Mouse (Mus musculus) frontal cortex, postnatal 14 days (tissue): ENCODE results near the gene Disp1.

Source experiments
- DNase-seq, 2 experiments: peaks; one replicate each; pipeline ENCODE4 v3.0.0; 2022; ENCODE audit warnings: low spot score in 2 of 2

The Disp1 gene

DNA sequence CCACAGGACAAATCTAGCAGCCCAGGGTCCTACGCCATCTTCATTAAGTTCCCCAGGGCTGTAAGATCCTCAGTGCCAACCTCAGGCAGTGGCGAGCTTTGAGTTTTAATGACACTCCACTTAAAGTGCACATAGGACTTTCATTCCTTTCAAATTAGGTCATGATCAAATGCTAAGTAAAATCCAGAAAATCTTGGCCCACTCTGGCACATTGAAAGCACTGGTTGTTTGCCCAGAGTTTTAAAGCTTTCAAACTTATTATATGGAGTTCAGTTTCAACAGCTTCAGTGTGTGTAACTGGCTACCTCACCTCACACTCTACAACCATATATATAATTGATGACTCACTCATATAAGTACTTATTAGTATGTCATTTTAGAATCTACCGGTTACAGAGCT, 87.9 kb downstream of the Disp1 start:
- DNase-seq, result no peak

DNA sequence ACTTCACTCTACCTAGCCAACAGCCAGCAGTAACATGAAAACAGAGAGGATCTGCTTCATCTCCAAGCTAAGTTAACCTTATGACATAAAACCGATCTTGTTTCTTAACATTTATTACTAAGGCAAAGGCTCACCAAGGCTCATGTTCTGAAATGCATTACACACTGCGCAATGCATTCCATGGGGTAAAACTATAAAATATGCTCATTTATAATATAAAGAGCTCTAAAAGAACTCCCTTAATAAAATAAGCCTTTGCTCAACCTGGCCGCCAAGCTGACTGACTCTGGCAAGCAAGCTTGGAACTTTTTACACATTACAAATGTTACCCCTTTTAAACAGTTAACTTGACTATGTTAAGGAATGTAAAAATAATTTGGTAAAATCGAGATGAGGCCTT, 94.1 kb downstream of the Disp1 start:
- no peak for DNase-seq

DNA sequence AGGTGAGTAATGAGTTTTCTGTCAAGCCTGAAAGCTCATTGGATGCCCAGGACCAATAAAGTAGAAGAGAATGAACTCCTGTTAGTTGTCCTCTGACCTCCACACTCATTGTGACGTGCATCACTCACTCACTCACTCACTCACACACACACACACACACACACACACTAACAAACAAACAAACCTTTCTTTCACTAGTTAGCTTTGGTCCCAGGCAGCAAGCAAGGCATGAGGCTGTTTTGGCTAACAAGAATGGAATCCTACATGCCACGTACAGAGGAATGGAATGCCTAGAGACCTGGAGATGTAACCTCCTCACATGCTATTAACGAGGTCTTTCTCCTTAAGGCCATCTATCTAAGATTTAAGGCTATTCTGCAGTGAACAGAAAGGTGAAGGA, 97.6 kb downstream of the Disp1 start:
- DNase-seq, result no peak

DNA sequence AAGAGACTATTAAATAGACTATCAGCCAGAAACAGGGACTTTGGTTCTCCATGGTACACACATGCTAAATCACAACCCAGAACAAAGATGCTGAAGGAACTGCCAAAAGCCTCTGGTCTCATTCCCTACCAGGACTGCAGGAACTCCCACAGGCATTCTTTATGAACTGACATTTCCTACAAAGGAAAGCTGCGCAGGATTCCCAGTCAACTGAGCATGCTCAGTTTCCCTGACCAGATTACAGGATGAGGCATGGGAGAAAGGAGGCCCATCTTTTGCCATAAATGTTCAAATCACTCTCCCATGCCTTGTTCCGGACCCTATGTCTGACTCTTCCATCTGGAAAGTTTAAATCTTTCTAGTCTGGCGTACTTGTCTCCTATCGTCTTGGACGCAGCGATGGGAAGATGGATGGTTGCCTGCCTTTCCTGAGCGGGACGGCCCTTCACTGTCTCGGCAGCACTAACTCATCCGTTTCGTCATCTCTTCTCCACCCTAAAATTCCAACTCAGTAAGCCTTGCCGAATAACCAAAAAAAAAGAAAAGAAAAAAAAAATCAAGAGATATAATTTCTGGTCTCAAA, 100.9 kb downstream of the Disp1 start:
- DNase-seq, result no peak

DNA sequence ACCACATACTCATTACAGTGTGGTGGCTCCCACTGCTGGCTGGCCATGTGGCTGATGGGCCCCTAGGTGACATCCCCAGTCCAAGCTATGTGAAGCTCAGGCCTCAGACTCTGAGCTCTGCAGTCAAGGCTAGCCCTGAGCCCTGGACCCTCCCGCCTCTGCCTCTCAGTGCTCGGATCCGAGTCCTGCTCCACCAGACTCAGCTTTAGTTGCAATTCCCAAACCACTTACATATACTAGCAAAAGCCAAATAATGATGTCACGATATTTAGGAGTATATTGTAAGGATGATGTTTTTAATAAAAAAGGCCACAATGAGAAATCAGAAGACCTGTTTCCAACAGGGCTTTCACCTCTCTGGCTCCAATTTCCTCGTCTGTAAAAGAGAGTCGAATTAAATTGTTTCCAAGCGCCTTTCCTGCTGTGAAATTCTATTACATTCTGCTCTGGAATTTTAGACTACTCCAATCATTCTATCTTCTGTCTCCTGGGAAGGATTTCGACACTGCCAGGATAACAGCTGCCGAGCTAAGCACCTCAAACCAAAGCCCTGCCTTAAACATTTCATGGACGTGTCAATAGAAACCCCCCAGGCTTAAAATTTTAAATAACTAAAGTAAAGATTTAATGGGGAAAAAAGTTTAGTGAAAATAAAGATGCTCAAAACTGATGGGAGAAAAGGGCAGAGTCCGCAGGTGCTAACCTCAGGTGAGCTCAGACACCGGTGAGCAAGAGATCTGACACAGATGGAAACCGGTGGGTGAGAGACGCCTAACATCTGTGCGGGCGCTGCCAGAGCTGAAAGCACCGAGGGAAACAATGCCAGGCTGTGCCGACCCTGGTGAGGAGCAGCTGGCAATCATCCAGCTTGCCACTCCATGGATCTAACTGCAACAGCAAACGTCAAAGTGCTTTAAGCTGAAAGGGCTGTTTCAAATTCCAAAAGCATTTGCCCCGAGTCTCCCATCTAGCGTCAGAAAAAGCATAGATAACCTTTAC, 103.2 kb downstream of the Disp1 start:
- DNase-seq, result no peak

DNA sequence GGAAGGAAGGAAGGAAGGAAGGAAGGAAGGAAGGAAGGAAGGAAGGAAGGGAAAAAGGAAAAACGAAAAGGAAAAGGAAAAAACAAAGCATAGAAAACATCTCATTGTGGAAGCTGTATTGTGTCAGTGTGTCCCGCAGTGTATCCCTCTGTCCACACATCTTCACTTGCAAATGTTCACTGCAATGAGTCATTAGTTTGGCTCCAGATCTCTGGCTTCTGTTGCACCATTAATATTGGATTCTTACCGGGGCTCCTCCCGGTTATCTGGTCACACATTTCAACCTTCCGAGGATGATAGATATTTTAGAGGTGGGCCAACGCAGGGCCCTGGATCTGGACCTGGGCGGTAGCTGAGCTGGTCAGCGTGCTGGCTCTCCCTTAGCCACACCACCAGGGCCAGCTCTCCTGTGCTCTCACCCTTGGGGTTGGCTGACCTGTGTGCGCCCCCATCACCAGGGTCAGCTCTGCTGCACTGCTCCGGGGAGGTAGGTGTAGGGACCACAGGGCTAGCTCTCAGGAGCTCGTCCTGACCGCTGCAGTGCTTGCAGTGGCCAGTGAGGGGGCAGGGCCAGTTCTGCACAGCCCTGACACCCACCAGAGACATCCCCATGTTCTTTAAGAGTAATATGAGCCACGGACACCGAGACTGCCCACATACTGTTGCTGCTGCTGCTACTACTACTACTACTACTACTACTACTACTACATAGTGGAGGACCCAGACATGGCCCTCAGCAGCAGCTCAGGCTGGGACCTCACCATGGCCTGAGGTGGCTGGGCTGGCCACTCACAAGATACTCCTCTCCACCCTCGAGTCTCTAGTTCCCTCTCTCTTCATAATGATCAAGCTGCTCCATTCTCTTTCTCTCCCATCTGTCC, 104.1 kb downstream of the Disp1 start:
- no peak for DNase-seq

DNA sequence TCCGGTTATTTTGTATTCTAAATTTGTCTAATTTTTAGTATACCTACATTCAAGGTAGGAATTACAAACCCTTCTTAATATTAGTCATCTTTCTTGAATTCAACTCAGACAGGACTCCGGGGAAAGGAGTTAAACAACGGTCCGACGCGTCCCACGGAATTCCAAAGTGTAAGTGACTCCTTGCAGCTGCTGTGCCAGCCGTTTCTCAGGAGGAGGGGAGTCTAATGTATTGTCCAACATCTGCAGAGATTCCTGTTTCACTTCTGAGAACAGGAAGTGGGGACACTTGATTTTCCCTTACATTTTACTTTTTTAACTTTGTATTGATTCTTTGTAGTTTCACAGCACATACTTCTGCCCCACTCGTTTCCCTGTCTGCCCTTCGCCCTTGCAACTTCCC, 104.9 kb downstream of the Disp1 start:
- DNase-seq, result no peak

DNA sequence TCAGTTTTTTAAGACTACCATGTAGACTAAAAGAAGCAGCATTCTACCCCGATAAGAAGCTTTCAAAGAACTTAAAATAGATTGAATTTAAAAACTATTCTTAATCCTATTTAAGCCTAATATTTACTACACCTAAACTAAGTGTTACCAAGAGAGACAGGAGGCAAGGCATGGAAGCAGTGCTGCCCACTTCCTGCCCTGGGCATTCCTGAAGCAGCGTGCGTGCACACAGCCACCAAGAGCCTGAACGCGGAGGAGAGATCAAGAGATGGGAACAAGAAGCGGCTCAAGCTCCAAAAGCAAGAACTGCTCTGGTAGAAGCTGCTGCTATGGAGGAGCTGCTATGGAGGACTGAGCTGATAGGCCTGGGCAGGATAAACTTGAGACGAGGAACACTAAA, 106.2 kb downstream of the Disp1 start:
- no peak for DNase-seq

DNA sequence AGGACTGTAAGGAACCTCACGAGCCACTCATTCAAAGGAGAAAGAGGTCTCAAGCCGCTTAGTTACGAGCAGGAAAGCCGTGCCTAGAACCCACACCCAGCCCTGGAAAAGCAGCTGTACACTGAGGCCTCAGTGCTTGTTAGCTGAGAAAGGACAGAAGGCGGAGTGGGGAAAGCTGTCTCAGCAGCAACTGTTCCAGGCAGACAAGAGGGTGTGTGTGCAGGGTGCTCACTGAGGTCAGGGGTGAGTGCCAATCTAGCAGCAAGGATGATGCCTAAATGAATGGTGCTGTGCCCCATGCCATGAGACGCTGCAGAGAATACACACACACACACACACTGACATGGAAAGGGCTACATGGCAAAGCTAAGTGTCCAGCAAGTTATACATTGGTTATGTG, 106.8 kb downstream of the Disp1 start:
- DNase-seq, result no peak

DNA sequence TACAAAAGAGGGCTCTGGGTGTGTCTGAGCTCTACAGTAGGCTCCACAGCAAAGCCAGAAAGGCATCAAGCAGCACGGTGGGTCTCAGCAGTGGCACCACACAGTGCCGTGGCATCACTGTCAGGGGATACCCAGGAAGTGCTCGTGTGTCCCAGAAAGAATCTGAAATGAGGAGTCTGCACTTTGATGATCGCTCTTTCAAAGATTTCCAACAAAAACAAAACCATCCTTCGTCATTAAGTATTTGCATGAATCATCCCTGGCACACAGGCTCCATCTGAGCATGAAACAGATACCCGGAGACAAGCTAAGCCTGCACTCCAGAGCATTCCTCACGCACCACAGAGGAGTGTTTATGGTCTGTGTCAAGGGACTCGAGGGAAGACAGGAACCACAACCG, 107.8 kb downstream of the Disp1 start:
- DNase-seq, result no peak

DNA sequence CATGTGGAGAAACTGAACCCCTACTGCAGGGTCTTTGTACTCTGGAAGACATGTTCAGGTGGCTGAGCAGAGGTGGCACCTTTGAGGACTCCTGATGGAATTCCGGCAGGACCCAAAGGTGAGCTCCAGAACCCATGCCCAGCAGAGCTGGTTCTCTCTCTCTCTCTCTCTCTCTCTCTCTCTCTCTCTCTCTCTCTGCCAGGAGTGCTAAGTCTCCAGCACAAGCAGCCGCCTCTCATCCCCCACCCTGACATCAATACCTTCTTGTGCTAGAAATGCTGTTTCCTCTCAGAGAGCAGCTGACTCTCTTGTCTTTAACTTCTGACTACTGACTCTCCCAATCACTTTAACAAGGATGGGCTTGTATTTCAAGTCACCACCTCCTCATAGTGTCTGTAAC, 113.8 kb downstream of the Disp1 start:
- no peak for DNase-seq

DNA sequence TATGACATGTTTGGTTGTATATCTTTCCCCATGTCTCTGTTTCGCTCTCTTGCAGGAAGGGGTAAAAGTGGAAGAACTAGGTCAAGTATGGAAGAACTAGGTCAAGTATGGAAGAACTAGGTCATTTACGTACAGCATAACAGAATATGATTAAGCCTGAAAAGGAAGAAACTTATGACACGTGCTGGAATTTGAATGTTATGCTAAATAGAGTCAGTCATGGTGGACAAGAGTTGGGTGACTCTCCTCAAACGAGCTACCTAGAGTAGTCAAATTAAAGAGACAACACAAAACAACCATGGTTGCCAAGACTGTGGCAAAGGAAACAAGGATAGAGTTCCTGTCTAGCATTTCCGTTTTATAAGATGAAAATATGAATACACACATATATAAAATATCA, 116.6 kb downstream of the Disp1 start:
- DNase-seq, result no peak

DNA sequence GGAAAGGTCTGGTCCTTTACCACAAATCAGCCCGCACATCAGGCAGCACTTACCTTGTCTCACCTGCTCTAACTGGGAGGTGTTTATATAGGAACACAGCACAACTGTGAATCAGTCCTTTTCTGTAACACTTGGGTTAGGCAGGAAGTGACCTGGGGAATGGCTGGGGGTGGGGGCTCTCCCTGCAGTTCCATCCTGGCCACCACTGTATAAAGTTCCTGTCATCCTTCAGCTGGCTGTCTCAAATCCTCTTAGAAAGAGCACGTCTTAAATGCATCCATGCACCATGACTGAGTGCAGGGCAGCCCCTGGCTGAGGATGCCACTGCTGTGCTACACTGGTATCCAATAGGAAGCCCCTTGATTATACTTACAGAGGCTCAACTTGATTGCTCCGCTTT, 118.5 kb downstream of the Disp1 start:
- DNase-seq, result no peak

DNA sequence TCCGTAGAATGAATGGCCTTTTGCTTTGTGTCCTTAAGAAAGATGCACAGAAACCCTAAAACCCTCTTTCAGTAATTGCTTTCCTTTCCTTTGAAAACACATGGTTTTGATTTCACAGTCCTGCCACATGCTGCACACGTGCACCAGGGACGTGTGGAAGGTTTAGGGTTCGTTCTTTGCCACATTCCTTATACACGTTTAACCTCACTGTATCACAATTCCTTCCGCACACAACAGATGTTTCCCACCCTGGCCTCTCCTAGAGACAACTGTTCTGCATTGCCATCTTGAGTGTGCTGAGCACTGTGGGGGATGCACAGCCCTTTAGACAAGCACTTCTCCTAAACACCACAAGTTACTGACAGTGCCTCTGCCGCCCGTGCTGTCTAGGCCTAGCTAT, 119.2 kb downstream of the Disp1 start:
- no peak for DNase-seq

DNA sequence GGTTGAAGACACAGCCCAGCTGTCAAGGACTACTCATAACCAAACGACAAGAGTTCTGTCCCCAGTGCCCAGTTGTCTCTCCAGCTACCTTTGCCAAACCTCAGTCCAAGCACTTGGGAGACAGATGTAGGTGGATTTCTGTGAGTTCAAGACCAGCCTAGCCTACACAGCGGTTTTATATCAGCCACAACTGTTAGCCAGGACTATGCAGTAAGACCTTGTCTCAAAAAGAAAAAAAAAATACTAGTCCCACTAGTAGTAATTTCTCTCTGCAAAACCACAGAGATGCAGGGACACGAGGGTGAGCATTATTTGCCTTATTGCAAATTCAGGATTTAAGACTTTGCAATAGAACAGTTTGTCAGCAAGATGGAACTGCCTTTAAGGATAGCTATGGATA, 120.0 kb downstream of the Disp1 start:
- no peak for DNase-seq

DNA sequence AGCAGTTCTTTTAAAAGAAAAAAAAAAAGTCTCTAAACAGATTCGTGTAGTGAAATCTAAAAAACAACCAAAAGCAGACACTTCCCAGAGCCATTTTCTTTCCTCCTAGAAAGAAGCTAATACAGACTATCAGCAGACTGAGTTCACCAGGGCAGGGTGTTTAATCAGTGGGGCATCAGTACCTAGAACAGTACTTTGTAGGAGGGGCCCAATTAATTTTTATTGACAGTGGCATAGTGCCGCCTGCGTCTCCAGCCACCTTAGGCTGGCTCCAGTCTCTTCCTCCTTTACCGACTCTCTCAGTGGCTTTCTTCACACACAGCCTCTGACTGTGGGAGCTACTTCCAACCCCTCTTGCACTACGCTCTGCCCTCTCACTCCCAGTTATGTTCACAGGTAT, 121.1 kb downstream of the Disp1 start:
- DNase-seq, result no peak

DNA sequence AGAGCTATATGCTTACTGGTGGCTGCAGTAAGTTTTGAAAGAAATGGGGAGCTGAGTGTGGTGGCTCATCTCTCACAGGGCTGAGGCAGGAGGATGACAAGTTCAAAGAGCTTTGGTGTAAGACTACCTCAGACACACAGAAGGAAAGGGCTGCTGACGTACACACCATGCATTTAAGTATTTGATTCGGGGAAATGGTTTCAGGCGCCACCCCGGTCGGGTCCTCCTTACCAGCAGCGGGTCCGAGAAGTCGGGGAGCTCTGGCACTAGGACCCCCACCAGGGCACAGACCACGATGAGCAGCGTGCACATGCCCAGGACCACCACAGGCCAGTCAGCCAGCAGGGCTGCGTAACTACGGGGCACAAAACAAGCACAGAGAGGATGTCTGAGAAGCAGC, 121.6 kb downstream of the Disp1 start:
- DNase-seq, result no peak

DNA sequence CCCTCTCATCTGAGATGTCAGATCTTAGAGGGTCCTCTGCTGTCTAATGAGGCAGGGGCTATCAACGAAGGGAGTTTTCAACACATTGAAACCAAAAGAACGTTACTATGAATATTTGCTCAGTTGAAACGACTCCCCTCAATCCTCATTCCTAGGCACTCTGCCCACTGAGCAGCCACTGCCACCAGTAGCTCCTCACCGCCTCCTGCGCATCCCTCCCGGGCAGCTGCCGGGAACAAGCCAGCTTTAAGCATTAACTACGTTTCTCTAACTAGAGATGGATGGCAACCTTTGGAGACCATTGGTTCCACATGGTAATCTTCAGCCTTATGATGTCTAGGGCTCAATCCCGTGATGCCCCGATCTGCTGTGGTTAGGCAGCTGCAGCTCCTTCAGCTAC, 123.7 kb downstream of the Disp1 start:
- DNase-seq, result no peak

DNA sequence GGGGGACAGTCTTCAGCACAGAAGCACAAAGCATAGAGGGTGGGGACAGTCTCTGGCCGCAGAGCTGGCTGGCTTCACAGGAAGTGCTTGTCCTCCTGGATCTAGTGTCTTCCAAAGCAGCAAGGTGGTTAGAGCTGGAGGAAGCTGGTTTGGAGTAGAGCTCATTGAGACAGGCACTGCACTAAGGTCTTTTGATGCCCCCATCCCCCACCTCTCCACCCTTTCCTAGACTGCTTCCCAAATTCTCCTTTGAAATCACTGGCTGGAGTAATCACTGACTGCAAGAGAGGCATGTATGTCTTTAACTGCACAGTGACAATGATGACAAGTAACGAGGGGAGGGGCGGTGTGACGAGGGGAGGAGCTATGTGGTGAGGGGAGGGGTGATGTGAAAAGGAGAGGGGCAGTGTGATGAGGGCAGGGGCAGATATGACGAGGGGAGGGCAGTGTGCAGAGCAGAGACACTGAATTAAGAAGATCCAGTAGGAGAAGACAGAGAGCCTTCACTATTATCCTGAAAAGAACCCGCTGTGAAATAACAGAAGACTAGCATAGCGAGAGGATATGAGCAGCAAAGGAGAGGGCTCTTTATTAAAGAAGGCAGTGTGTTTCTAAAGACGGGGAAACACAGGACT, 125.8 kb downstream of the Disp1 start:
- DNase-seq, result no peak

DNA sequence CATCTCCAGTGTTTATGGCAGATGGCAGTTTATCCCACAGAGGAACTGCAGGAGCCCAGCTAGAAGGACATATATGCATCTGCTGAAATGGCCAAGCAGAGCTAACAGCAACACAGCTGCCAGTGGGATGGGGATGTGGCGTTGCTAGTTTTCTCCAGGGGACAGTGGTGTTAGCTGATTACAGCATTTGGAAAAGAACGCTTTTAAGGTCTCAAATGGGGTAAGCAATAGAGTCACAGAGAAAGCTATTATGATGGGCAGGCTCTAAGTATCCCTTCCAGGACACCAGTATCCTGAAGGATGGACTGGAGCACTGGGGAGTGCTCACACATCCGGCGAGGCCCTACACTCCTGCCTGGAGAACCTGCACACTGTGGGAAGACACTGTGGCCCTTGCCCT, 129.0 kb downstream of the Disp1 start:
- no peak for DNase-seq

DNA sequence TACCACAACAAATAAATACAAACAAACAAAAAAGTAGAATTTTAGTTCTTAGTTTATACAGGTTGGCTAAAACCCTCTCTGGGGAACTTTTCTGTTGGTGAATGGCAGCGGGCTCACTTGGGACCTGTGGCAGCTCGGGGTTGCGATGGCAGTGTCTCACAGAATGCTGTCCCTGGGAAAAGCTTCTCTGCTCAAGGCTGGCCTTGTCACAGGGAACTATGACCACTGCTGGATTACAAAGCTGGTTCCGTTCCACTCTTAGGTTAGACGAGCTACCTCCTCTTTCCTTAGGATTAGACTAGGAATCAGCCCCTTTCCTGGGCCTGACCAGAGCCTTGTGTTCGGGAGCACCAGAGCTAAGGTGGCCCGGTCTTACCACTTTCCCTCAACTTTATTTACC, 130.1 kb downstream of the Disp1 start:
- DNase-seq, result no peak

DNA sequence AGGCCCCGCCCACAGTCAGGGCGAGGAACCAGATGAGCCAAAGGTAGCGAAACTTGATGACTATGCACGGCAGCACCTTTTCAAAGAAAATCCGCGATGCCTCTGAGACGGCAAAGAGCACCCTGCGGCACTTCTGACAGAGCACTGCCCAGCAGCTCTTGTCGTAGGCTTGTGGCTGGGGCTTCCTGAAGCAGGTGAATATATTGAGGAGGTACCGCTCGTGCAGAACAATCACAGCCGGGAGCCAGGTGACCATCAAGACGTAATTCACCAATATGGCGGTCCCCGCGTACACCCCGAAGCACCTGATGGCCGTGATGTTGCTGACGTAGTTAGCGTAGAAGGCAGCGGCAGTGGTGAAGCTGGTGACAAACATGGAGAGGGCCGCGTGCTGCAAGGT, 132.7 kb downstream of the Disp1 start:
- no peak for DNase-seq
